Mouse (Mus musculus): ENCODE results near the gene Ccdc30. TPM values are rescaled to one million over a fixed set of nuclear protein-coding genes. Genes with fewer than 3 reads are reported as not detected.

Ccdc30 gene
- polyA plus RNA-seq, 1 experiment from 2014 or later, result 12.4 TPM

DNA sequence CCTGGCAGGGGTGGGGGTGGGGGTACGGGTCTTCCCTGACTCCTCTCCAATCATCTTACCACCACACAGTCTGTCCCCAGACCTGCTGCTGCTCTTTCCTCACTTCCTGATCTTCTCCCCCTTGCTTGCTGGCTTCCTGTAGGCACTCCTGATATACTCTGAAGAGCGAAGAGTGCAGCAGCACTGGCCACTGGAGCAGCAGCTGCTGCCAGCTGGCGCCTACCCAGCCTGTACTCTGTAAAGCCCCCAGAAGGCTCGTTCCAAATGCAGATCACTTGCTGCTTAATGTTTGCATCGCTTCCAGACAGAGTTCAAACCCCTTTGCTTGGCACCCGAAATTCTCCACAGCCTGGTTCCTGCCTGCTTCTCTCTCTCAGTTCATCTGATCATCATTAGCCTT, 2.5 kb downstream of the Ccdc30 start:
- WGBS, result 62% methylated on average over 6 of the region's 6 CpGs
- no peak overlapping the region for H3K4me3 ChIP-seq
- H3K9ac ChIP-seq, result peak overlapping the region; percentile 12; the same call in 1 of the 2 replicates
- H3K9me3 ChIP-seq (replicated peaks), result no peaks in the 10 kb centered on the region
- H3K36me3 ChIP-seq (ENCODE audit: poor library complexity, severe bottlenecking), result no peaks in the 10 kb centered on the region
- H3K27me3 ChIP-seq, result no peaks in the 10 kb centered on the region
- H3K27ac ChIP-seq, result peak overlapping the region; percentile 25
- H3K4me2 ChIP-seq, result no peak overlapping the region
- ATAC-seq, result no peak
- peaks cover 21% of the 10 kb centered on the region for H3K4me1 ChIP-seq

DNA sequence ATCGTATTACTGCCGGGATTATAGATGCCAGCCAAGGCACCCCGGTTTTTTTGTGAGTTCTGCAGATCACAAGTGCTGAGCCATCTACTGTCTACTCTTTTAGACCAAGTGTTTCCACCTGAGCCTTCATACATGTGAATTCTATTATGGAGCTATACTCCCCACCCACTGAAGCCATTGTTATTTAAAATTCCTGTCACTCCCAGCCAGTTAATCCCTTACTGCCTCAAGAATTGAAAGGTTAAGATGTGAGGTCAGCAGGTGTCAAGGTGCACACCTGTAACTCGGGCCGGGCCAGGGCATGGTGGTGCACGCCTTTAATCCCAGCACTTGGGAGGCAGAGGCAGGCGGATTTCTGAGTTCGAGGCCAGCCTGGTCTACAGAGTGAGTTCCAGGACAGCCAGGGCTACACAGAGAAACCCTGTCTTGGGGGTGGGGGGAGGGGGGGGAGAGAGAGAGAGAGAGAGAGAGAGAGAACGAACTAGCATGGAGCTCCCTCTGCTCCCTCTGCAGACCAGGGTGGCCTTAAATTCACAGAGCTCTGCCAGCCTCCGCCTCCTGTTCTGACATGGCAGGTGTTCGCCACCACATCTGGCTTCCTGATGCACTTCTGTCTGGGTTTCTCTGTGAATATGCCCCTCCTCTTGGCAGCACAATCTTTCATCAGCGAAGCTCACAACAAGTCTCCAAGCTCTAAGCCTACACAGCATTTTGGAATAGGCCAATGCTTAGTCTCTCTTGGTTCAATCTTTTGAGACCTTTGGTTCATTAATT, 3.3 kb downstream of the Ccdc30 start:
- no peak for ATAC-seq

DNA sequence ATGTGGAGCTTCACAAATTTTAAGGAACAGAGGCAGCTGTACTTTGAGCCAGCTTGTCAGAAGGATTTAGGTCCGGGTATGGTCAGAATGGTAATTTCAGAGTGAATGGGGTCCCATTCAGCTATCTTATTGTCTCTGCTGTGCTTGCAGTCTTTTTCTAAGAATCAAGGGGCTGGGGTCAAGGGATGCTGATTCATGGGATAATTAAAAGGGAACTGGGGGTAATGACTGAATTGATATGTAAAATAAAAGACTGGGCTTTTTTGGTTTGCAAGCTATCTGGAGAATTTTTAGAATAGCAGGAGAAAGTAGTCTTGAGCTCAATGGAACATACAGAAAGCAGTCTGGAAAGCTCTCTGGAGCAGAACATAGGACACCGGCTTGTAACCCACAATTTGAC, 11.9 kb downstream of the Ccdc30 start:
- Histone ChIP-seq H3K9ac (no peak overlapping the region), H3K4me2 (no peak overlapping the region), H3K36me3 (ENCODE audit: poor library complexity, severe bottlenecking) (peaks cover 21% of the 10 kb centered on the region), H3K4me3 (no peak overlapping the region), H3K27me3 (no peaks in the 10 kb centered on the region), H3K4me1 (no peaks in the 10 kb centered on the region), H3K9me3 (replicated peaks) (peaks cover 14% of the 10 kb centered on the region), H3K27ac (no peak overlapping the region)
- WGBS, result 56% methylated on average over 2 of the region's 2 CpGs
- ATAC-seq, result no peak

More for the DNA sequence above, 3.3 kb downstream of the Ccdc30 start:
- no peak overlapping the region for H3K9ac ChIP-seq
- H3K27me3 ChIP-seq, result no peaks in the 10 kb centered on the region
- H3K9me3 ChIP-seq (replicated peaks), result no peaks in the 10 kb centered on the region
- no peaks in the 10 kb centered on the region for H3K36me3 ChIP-seq (ENCODE audit: poor library complexity, severe bottlenecking)
- no peak overlapping the region for H3K27ac ChIP-seq
- no peak overlapping the region for H3K4me2 ChIP-seq
- no peak overlapping the region for H3K4me3 ChIP-seq
- 82% methylated on average over 12 of the region's 12 CpGs for WGBS
- H3K4me1 ChIP-seq, result peaks cover 21% of the 10 kb centered on the region

DNA sequence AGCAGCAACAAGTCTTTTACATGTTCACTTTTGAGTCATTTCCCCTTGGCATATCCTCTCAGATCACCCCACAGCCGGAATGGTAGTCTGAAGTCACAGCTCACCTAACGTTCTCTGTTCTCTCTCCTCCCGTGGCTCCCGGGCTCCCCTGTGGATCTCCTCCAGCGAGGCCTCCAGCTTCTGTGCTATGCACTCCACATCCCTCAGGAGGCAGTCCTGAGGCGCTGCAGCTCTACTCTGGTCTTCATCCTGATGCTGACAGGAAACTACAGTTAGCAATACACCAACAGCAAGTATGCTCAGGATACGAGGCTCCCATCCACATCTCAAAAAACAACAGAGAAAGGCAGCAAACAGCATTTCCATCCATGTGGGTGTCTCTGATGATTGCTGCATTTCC, 14.4 kb downstream of the Ccdc30 start:
- WGBS, result 64% methylated on average over 7 of the region's 7 CpGs
- Histone ChIP-seq H3K27me3 (no peaks in the 10 kb centered on the region), H3K4me2 (no peak overlapping the region), H3K9me3 (replicated peaks) (peaks cover 14% of the 10 kb centered on the region), H3K9ac (no peak overlapping the region), H3K27ac (no peak overlapping the region), H3K36me3 (ENCODE audit: poor library complexity, severe bottlenecking) (peaks cover 21% of the 10 kb centered on the region), H3K4me1 (no peaks in the 10 kb centered on the region), H3K4me3 (no peak overlapping the region)
- no peak for ATAC-seq

DNA sequence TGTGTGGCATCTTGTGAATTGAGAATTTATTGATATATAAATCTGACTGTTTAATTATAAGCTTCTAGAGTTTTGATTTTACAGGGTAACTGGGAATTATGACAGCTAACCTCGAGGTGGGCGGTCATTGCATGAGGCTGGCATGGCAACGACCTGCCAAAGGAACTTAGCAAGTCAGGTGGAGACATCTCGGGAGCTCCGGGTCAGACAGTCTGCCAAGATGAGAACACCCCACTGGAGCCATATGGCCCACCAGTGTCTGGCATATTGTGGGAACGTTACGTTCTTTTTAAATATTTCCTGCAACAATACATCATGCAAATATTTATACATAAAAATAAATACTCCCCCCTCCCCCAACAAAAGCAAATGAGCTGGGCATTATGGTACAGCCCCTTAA, 16.6 kb downstream of the Ccdc30 start:
- Histone ChIP-seq H3K27ac (no peak overlapping the region), H3K4me3 (no peak overlapping the region), H3K9me3 (replicated peaks) (peaks cover 14% of the 10 kb centered on the region), H3K36me3 (ENCODE audit: poor library complexity, severe bottlenecking) (peaks cover 17% of the 10 kb centered on the region), H3K9ac (no peak overlapping the region), H3K4me1 (no peaks in the 10 kb centered on the region), H3K4me2 (no peak overlapping the region), H3K27me3 (no peaks in the 10 kb centered on the region)
- no peak for ATAC-seq
- 87% methylated on average over 7 of the region's 7 CpGs for WGBS

DNA sequence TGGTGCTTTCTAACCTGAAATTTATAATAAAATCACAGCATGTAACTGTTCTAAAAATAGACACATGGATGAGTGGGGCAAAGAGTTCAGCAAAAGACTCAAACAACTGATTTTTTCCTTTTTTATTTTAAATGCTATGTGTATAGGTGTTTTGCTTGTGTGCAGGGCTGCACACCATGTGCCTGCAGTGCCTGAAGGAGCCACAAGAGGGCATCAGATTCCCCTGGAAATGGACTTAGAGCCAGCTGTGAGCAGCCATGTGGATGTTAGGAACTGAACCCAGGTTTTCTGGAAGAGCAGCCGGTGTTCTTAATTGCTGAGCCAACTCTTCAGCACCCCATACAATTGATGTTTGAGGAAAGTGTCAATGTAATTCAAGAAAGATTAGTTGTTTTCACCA, 25.0 kb downstream of the Ccdc30 start:
- no peaks in the 10 kb centered on the region for H3K9me3 ChIP-seq (replicated peaks)
- no peaks in the 10 kb centered on the region for H3K27me3 ChIP-seq
- no peak overlapping the region for H3K4me2 ChIP-seq
- no peak overlapping the region for H3K9ac ChIP-seq
- WGBS, result 89% methylated on average over 1 of the region's 1 CpGs
- H3K4me1 ChIP-seq, result no peaks in the 10 kb centered on the region
- H3K4me3 ChIP-seq, result no peak overlapping the region
- no peak for ATAC-seq
- H3K27ac ChIP-seq, result no peak overlapping the region
- H3K36me3 ChIP-seq (ENCODE audit: poor library complexity, severe bottlenecking), result peaks cover 3% of the 10 kb centered on the region; the same call in 1 of the 2 replicates

DNA sequence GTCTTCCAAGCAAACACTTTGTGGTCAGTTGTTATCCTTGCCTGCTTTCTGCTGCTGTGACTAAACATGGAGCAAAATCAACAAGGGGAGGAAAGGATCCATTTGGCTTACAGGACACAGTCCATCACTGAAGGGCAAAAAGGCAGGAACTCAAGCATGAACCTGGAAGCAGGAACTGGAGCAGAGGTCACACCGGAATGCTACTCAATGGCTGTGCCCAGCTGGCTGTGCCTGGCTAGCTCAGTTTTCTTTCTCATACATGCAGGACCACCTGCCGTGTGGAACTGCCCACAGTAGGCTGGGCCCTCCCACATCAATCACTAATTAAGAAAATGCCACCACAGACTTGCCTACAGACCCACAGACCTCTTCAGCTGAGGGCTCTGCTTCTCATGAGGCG, 26.1 kb downstream of the Ccdc30 start:
- H3K4me2 ChIP-seq, result no peak overlapping the region
- H3K4me3 ChIP-seq, result no peak overlapping the region
- no peaks in the 10 kb centered on the region for H3K9me3 ChIP-seq (replicated peaks)
- H3K4me1 ChIP-seq, result no peaks in the 10 kb centered on the region
- 37% methylated on average over 3 of the region's 3 CpGs for WGBS
- ATAC-seq, result no peak
- no peak overlapping the region for H3K27ac ChIP-seq
- peaks cover 3% of the 10 kb centered on the region; the same call in 1 of the 2 replicates for H3K36me3 ChIP-seq (ENCODE audit: poor library complexity, severe bottlenecking)
- H3K27me3 ChIP-seq, result no peaks in the 10 kb centered on the region
- H3K9ac ChIP-seq, result no peak overlapping the region

DNA sequence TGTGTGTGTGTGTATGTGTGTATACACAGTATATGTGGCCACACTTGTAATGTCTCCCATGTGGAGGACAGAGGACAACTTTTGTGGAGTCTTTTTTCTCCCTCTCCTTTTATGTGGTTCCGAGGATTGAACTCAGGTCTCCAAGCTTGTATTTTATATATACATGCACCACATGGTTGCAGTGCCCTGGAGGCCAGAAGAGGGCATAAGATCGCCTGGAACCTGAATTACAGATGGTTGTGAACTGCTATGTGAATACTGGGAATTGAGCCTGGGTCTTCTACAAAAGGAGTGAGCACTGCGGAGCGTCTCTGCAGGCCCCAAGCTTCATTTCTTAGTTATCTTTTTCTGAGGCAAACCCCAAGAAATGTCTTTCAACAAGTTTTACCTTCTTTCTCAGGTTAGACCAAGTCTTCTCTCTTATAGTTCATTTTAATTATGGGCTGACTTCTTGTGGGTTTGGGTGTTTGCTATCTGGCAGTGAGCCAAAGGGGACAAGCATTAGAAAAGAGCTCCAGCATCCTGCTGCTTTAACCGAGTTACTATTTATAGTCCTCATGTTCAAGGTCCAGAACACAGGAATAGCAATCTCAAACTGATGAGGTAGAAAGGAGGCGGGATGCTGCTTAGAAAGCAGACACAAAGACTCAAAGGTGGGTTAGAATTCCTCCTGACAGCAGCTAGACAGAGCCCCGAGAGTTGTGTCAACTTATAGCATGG, 33.7 kb downstream of the Ccdc30 start:
- H3K4me2 ChIP-seq, result no peak overlapping the region
- WGBS, result 75% methylated on average over 7 of the region's 7 CpGs
- H3K36me3 ChIP-seq (ENCODE audit: poor library complexity, severe bottlenecking), result no peaks in the 10 kb centered on the region
- no peak overlapping the region for H3K9ac ChIP-seq
- H3K27me3 ChIP-seq, result no peaks in the 10 kb centered on the region
- H3K9me3 ChIP-seq (replicated peaks), result no peaks in the 10 kb centered on the region
- H3K4me3 ChIP-seq, result no peak overlapping the region
- peaks cover 4% of the 10 kb centered on the region; the same call in 1 of the 2 replicates for H3K4me1 ChIP-seq
- no peak overlapping the region for H3K27ac ChIP-seq
- ATAC-seq, result no peak

DNA sequence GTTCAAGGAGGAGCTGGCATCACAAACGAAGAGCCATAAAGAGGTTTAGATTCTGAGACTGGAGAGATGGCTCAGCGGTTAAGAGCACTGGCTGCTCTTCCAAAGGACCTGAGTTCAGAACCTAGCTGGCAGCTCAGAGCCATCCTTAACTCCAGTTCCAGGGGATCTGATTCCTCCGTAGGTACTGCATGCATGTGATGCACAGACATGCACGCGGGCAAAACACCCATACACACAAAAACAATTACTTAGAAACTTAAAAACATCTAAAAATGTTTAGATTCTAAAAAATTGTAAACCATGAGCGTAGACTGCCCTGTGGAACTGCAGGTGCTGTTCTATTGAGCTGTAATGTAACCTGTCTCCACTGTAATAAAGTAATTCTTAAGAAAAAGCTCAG, 45.9 kb downstream of the Ccdc30 start:
- 90% methylated on average over 6 of the region's 6 CpGs for WGBS
- no peak overlapping the region for H3K4me2 ChIP-seq
- H3K27me3 ChIP-seq, result no peaks in the 10 kb centered on the region
- no peaks in the 10 kb centered on the region for H3K36me3 ChIP-seq (ENCODE audit: poor library complexity, severe bottlenecking)
- no peak for ATAC-seq
- no peak overlapping the region for H3K27ac ChIP-seq
- H3K4me3 ChIP-seq, result no peak overlapping the region
- no peaks in the 10 kb centered on the region for H3K9me3 ChIP-seq (replicated peaks)
- H3K4me1 ChIP-seq, result no peaks in the 10 kb centered on the region
- no peak overlapping the region for H3K9ac ChIP-seq

DNA sequence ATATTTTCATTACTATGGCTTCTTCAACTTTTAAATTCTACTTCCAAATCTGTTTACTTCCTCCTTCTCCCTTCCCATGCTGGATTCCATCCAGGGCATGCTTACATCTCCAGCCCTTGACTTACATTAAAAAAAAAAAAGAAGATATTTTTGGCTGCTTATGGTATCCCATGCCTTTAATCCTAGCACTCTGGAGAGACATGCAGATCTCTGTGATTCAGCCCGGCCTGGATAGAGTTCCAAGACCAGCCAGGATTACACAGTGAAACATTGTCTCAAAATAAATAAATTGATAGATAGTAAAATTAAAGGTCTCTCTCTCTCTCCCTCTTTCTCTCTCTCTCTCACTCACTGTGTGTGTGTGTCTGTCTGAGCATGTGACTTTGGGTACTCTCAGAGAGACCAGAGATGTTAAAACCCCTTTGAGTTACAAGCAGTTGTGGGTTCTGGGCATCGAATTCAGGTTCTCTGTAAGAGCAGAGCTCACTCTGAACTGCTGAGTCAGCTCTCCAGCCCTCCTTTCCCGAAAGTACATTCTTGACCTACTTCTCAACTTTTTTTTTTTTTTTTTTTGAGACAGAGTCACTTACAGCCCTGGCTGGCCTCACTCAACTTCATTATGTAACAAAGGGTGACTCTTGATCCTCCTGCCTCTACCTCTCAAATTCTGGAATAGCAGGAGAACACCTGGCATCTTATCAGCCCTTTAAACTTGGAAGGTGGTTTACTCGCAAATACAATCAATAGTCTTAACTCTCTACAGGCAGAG, 48.4 kb downstream of the Ccdc30 start:
- H3K27ac ChIP-seq, result no peak overlapping the region
- no peaks in the 10 kb centered on the region for H3K36me3 ChIP-seq (ENCODE audit: poor library complexity, severe bottlenecking)
- ATAC-seq, result no peak
- no peaks in the 10 kb centered on the region for H3K4me1 ChIP-seq
- no peaks in the 10 kb centered on the region for H3K9me3 ChIP-seq (replicated peaks)
- no peak overlapping the region for H3K4me2 ChIP-seq
- WGBS, result 76% methylated on average over 4 of the region's 4 CpGs
- H3K27me3 ChIP-seq, result no peaks in the 10 kb centered on the region
- H3K9ac ChIP-seq, result no peak overlapping the region
- H3K4me3 ChIP-seq, result no peak overlapping the region

DNA sequence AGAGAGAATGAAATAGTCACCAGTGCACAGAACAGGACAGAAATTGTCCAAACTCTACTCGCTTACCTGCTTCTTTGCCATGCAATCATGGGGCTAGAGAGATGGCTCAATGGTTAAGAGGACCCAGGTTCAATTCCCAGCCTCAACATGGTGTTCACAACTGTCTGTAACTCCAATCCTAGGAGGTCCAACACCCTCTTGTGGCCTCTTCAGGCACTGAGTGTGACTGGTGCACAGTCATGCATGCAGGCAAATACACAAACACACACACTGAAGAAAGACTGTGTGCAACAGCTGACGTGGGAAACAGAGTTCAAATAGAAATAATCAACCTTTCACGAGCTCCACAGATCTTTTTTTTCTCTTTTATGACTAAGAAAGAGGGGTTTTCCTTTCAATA, 53.1 kb downstream of the Ccdc30 start:
- 78% methylated on average over 3 of the region's 3 CpGs for WGBS
- no peak overlapping the region for H3K9ac ChIP-seq
- no peak overlapping the region for H3K4me3 ChIP-seq
- no peak for ATAC-seq
- H3K4me1 ChIP-seq, result 0 out of 2 replicates have a peak, but pooled peaks cover 10% of the 10 kb centered on the region
- no peak overlapping the region for H3K4me2 ChIP-seq
- H3K9me3 ChIP-seq (replicated peaks), result no peaks in the 10 kb centered on the region
- no peak overlapping the region for H3K27ac ChIP-seq
- no peaks in the 10 kb centered on the region for H3K36me3 ChIP-seq (ENCODE audit: poor library complexity, severe bottlenecking)
- no peaks in the 10 kb centered on the region for H3K27me3 ChIP-seq

All from forebrain, embryonic 13.5 days (tissue).